Mouse (Mus musculus): Measurements from ENCODE around the gene Akt1. TPM values are rescaled to one million over a fixed set of nuclear protein-coding genes. Genes with fewer than 3 reads are reported as not detected.
A peak's percentile ranks its signal among the peaks of the same experiment; 100 is the strongest.

Akt1 gene
- polyA plus RNA-seq, 1 experiment from 2014 or later: 62.5 TPM

GRCm38 (mm10) chr12:112619686-112620353 is 54.9 kb downstream of the Akt1 start, which contains the start of gene Adssl1:
Gene Adssl1, plus strand, starts transcription at chr12:112620045.
- peak within 1 kb of the TSS; percentile 57 for H3K4me3 ChIP-seq
- H3K9ac ChIP-seq: peak within 1 kb of the TSS; percentile 74
- H3K4me1 ChIP-seq: peaks cover 44% of the 10 kb centered on the region
- peaks cover 31% of the 10 kb centered on the region for H3K27me3 ChIP-seq
- no peaks in the 10 kb centered on the region for H3K36me3 ChIP-seq
- under 1% methylated on average over 51 of the region's 56 CpGs for WGBS
- peak within 1 kb of the TSS; percentile 98 for H3K4me2 ChIP-seq (replicated peaks)
- no peaks in the 10 kb centered on the region for H3K9me3 ChIP-seq
- H3K27ac ChIP-seq: 0 out of 2 replicates have a peak within 1 kb of the TSS, but pooled peaks have one; percentile 10
- ATAC-seq (ENCODE audit: low FRiP score, low read depth): peak; percentile 29; the same call in 1 of the 2 replicates

GRCm38 (mm10) chr12:112618981-112619685 is 55.6 kb downstream of the Akt1 start:
- 20% methylated on average over 13 of the region's 13 CpGs for WGBS
- Histone ChIP-seq H3K4me1 (peaks cover 44% of the 10 kb centered on the region), H3K9ac (peak overlapping the region; percentile 74), H3K27me3 (peaks cover 31% of the 10 kb centered on the region), H3K9me3 (no peaks in the 10 kb centered on the region), H3K4me3 (peak overlapping the region; percentile 57), H3K27ac (no peak overlapping the region), H3K4me2 (replicated peaks) (peak overlapping the region; percentile 98), H3K36me3 (no peaks in the 10 kb centered on the region)
- no peak for ATAC-seq (ENCODE audit: low FRiP score, low read depth)

GRCm38 (mm10) chr12:112617898-112618380 is 56.7 kb downstream of the Akt1 start:
- WGBS: 16% methylated on average over 8 of the region's 8 CpGs
- Histone ChIP-seq H3K9ac (no peak overlapping the region), H3K36me3 (peaks cover 6% of the 10 kb centered on the region; the same call in 1 of the 2 replicates), H3K27ac (no peak overlapping the region; the same call in 1 of the 2 replicates), H3K4me3 (no peak overlapping the region), H3K4me1 (peaks cover 37% of the 10 kb centered on the region), H3K4me2 (replicated peaks) (peak overlapping the region; percentile 21; the same call in 1 of the 2 replicates), H3K9me3 (no peaks in the 10 kb centered on the region), H3K27me3 (peaks cover 31% of the 10 kb centered on the region)
- ATAC-seq (ENCODE audit: low FRiP score, low read depth): peak; percentile 80

- Histone ChIP-seq H3K36me3 (peaks cover 14% of the 10 kb centered on the region; the same call in 1 of the 2 replicates), H3K27ac (no peak overlapping the region), H3K9ac (no peak overlapping the region), H3K27me3 (peaks cover 31% of the 10 kb centered on the region), H3K4me3 (no peak overlapping the region), H3K4me1 (peaks cover 35% of the 10 kb centered on the region), H3K9me3 (no peaks in the 10 kb centered on the region), H3K4me2 (replicated peaks) (no peak overlapping the region)
- WGBS: 76% methylated on average over 11 of the region's 11 CpGs
- ATAC-seq (ENCODE audit: low FRiP score, low read depth): no peak
Measured at GRCm38 (mm10) chr12:112617184-112617583, 57.5 kb downstream of the Akt1 start.

- Histone ChIP-seq H3K36me3 (peaks cover 18% of the 10 kb centered on the region), H3K4me2 (replicated peaks) (no peak overlapping the region), H3K4me3 (no peak overlapping the region), H3K4me1 (peaks cover 35% of the 10 kb centered on the region), H3K27ac (no peak overlapping the region), H3K9ac (no peak overlapping the region), H3K9me3 (no peaks in the 10 kb centered on the region), H3K27me3 (peaks cover 29% of the 10 kb centered on the region)
- ATAC-seq (ENCODE audit: low FRiP score, low read depth): no peak
- WGBS: 46% methylated on average over 9 of the region's 9 CpGs
Measured at GRCm38 (mm10) chr12:112616668-112617067, 58.0 kb downstream of the Akt1 start.

GRCm38 (mm10) chr12:112609031-112609430 is 65.7 kb downstream of the Akt1 start:
- H3K27ac ChIP-seq: no peak overlapping the region
- WGBS: 86% methylated on average over 10 of the region's 10 CpGs
- H3K9me3 ChIP-seq: no peaks in the 10 kb centered on the region
- no peak for ATAC-seq (ENCODE audit: low FRiP score, low read depth)
- 0 out of 2 replicates have a peak overlapping the region, but pooled peaks have one; percentile 13 for H3K9ac ChIP-seq
- peaks cover 44% of the 10 kb centered on the region for H3K36me3 ChIP-seq
- no peaks in the 10 kb centered on the region for H3K27me3 ChIP-seq
- no peak overlapping the region for H3K4me2 ChIP-seq (replicated peaks)
- peaks cover 7% of the 10 kb centered on the region; the same call in 1 of the 2 replicates for H3K4me1 ChIP-seq
- no peak overlapping the region for H3K4me3 ChIP-seq

- H3K4me1 ChIP-seq: peaks cover 12% of the 10 kb centered on the region; the same call in 1 of the 2 replicates
- no peak overlapping the region for H3K4me2 ChIP-seq (replicated peaks)
- peaks cover 42% of the 10 kb centered on the region for H3K36me3 ChIP-seq
- H3K27ac ChIP-seq: no peak overlapping the region
- H3K4me3 ChIP-seq: no peak overlapping the region
- no peaks in the 10 kb centered on the region for H3K9me3 ChIP-seq
- no peaks in the 10 kb centered on the region for H3K27me3 ChIP-seq
- 65% methylated on average over 6 of the region's 6 CpGs for WGBS
- no peak overlapping the region for H3K9ac ChIP-seq
- ATAC-seq (ENCODE audit: low FRiP score, low read depth): no peak
Measured at GRCm38 (mm10) chr12:112606998-112607397, 67.7 kb downstream of the Akt1 start.

- no peak overlapping the region for H3K27ac ChIP-seq
- WGBS: 50% methylated on average over 6 of the region's 6 CpGs
- H3K27me3 ChIP-seq: no peaks in the 10 kb centered on the region
- ATAC-seq (ENCODE audit: low FRiP score, low read depth): 0 out of 2 replicates have a peak, but pooled peaks have one; percentile 54
- no peaks in the 10 kb centered on the region for H3K9me3 ChIP-seq
- no peak overlapping the region for H3K9ac ChIP-seq
- H3K4me3 ChIP-seq: no peak overlapping the region
- no peak overlapping the region for H3K4me2 ChIP-seq (replicated peaks)
- H3K4me1 ChIP-seq: peaks cover 12% of the 10 kb centered on the region; the same call in 1 of the 2 replicates
- peaks cover 31% of the 10 kb centered on the region for H3K36me3 ChIP-seq
Measured at GRCm38 (mm10) chr12:112605766-112606165, 68.9 kb downstream of the Akt1 start.

GRCm38 (mm10) chr12:112604709-112605649 is 69.7 kb downstream of the Akt1 start:
- peaks cover 32% of the 10 kb centered on the region for H3K36me3 ChIP-seq
- ATAC-seq (ENCODE audit: low FRiP score, low read depth): peak; percentile 49; the same call in 1 of the 2 replicates
- H3K4me1 ChIP-seq: peaks cover 12% of the 10 kb centered on the region; the same call in 1 of the 2 replicates
- no peak overlapping the region for H3K9ac ChIP-seq
- WGBS: 65% methylated on average over 20 of the region's 20 CpGs
- no peaks in the 10 kb centered on the region for H3K9me3 ChIP-seq
- no peaks in the 10 kb centered on the region for H3K27me3 ChIP-seq
- H3K27ac ChIP-seq: no peak overlapping the region
- no peak overlapping the region for H3K4me3 ChIP-seq
- no peak overlapping the region for H3K4me2 ChIP-seq (replicated peaks)

- H3K36me3 ChIP-seq: peaks cover 23% of the 10 kb centered on the region
- no peak overlapping the region for H3K4me3 ChIP-seq
- H3K4me1 ChIP-seq: peaks cover 15% of the 10 kb centered on the region; the same call in 1 of the 2 replicates
- H3K4me2 ChIP-seq (replicated peaks): no peak overlapping the region
- no peak overlapping the region for H3K9ac ChIP-seq
- no peaks in the 10 kb centered on the region for H3K9me3 ChIP-seq
- H3K27me3 ChIP-seq: no peaks in the 10 kb centered on the region
- H3K27ac ChIP-seq: no peak overlapping the region
- 82% methylated on average over 5 of the region's 5 CpGs for WGBS
- ATAC-seq (ENCODE audit: low FRiP score, low read depth): no peak
Measured at GRCm38 (mm10) chr12:112604022-112604421, 70.7 kb downstream of the Akt1 start.
